Mouse (Mus musculus): Measurements from ENCODE around the gene Kdm8.

Gene Kdm8

GRCm38 (mm10) chr7:125500879-125501278 is 56.4 kb downstream of the Kdm8 start:
- DNase-seq (ENCODE audit: low spot score in 2 of 2) = no peak

- no peak for DNase-seq (ENCODE audit: low spot score in 2 of 2)
These were observed 59.1 kb downstream of the Kdm8 start for GRCm38 (mm10) chr7:125503374-125504092.

- DNase-seq (ENCODE audit: low spot score in 2 of 2) = no peak
These were observed 60.1 kb downstream of the Kdm8 start for GRCm38 (mm10) chr7:125504618-125505017.

- no peak for DNase-seq (ENCODE audit: low spot score in 2 of 2)
These were observed 61.1 kb downstream of the Kdm8 start for GRCm38 (mm10) chr7:125505568-125505967.

- no peak for DNase-seq (ENCODE audit: low spot score in 2 of 2)
These were observed 62.8 kb downstream of the Kdm8 start for GRCm38 (mm10) chr7:125507279-125507678.

GRCm38 (mm10) chr7:125511432-125511831 is 67.0 kb downstream of the Kdm8 start:
- no peak for DNase-seq (ENCODE audit: low spot score in 2 of 2)

- DNase-seq (ENCODE audit: low spot score in 2 of 2) = no peak
These were observed 67.4 kb downstream of the Kdm8 start for GRCm38 (mm10) chr7:125511852-125512251.

Data from urinary bladder, postnatal 36 days (tissue).